Mouse (Mus musculus) urinary bladder, adult 18-20 months (tissue): ENCODE data around the gene Dnlz.

Source experiments
- DNase-seq, 2 experiments: peaks; one replicate each; pipeline ENCODE4 v3.0.0; 2022; ENCODE audit warnings: low spot score in 2 of 2, mixed read lengths in 2 of 2

Gene Dnlz

DNA sequence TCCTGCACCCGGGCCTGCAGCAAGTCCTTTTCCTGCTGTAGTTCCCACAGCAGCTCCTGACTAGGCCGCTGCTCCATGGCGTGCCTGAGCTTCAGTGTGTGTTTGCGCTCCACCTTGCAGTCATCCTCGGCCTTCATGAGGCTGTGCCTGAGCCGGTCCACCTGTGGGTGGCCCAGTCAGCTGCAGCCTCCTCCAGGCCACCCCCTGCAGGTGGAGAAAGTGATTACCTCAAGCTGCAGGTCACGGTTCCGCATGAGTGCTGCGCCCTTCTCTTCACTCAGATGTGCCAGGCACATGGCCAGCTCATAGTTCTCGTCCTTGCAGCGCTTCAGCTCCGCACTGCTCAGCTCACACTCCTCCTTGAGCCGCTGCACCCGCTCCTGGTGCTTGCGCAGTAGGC, 5.6 kb upstream of the Dnlz start:
- DNase-seq = no peak

DNA sequence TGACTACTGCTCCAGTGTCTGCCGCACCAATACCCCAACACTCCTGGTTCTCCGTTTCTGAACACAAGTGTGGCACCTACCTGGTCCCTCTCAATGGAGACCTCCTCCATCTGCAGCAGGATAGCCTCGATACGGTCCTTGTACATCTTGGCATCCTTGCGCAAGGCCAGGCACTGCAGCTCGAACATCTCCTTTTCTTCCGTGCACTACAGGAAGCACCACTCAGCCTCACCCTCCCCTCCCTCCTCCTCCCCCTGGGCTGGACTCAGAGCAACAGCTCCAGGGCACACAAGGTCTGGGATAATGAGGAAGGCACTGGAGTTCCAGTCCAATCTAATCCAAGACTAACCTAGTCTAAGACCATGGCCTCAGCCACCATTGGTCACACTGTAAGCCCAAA, 4.8 kb upstream of the Dnlz start:
- no peak for DNase-seq

DNA sequence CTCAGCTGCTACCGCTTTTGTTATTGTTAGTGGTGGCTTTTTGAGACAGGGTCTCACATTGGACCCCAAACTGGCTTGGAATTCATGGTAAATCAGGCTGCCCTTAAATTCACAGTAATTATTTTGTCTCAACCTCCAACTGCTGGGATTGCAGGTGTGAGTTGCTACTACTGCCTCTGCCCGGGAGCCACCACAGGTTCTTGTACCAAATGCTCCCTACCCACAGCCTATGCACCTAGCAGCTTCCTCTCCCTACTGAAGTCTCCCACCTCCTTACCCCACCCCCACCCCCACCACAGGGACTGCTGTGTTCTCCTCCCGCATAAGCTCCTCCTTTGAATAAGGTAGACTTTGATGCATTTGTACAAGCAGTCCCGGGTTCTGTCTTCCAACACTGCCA, 4.3 kb upstream of the Dnlz start:
- no peak for DNase-seq

- DNase-seq = no peak
Measured at GRCm38 (mm10) chr2:26354401-26354800, 2.5 kb upstream of the Dnlz start.

DNA sequence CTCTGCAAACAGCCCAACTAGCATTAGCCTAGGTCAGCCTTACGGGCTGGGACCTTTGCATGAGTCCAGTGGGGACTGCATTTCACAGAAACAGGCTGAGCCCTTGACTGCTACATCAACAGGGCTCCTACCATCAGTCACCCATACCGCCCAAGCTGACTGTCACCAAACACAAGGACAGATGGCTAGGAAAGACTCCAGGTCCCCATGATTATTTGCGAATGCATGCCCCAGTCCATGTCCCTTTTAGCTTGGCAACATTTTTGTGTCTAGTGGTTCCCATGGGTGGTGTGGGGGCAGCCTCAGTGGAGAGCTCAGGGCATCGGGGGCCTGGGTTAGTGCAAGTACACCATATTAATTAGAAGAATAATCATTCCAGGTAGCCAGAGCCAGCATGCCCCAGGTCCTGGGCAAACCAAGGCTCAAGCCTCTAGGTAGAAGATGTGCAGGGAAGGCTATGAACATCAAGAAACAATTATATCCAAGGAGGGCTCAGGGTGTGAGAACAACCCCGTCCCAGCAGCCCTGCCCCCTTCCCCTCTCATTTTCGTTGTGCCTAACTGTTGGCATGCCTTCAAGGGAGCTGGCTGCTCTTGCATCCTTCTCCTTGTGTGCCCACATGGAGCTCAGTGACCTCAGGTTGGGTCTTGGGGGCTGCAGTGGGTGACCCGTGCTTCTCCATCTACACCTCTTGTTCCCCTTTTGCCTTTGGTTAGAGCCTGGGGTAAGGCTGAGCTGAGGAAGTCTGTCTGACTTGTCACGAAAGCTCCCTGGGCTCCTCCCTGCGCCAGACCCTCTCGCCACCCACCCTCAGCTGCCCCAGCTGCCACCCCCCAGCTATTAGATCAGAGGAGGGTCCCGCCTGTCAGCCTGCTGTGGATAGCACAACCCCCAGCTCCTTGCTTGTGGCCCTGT, 1.4 kb upstream of the Dnlz start:
- no peak for DNase-seq

GRCm38 (mm10) chr2:26352291-26352910, 491 bp upstream of the Dnlz start:
- DNase-seq = peak in 1 of 2 experiments; percentile 46

DNA sequence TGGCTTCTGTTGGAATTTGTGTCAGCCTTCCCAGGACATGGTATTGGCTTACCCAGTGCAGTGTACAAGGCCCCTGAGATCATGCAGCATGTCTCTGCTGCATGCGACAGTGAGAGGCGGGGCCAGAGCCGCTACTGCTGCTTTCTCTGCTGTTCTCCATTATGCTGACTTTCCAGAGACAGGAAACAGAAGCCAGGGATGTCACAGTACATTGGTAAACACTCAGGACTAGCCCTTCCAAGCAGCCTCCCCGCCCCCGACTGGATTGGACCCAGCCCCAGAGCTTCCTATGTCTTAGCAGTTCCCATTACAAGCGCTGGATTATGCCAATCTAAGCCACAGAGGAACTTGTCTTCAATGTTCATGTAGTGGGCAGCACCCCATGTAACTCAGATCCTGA, 3.7 kb downstream of the Dnlz start:
- DNase-seq = no peak

- no peak for DNase-seq
Measured at GRCm38 (mm10) chr2:26342609-26343490, 9.1 kb downstream of the Dnlz start.

GRCm38 (mm10) chr2:26342044-26342443, 9.9 kb downstream of the Dnlz start:
- peak in 1 of 2 experiments; percentile 41 for DNase-seq

DNA sequence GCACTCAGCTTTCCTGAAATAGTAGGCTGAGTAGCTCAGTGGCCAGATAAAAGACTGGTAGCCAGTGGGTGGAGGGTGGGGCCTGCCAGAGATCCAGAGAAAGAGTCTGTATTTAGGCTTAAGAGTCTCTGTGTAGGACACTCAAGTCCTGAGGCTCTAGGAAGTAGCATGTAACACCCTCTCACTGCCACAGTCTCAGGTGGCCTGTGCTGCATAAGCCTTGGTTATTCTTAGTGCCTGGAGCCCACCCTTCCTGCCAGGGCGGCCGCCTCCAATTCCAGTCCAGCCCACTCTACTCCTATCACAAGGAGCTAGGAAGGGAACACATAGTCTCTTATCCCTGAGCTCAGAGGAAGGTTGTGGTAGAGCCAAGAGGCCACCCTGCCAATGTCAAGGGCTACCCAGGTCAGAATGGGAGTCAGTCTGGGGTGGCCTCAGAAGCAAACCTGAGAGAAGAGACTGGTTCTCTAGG, 10.4 kb downstream of the Dnlz start:
- no peak for DNase-seq

- no peak for DNase-seq
Measured at GRCm38 (mm10) chr2:26339204-26339551, 12.7 kb downstream of the Dnlz start.

GRCm38 (mm10) chr2:26338302-26339203, 13.4 kb downstream of the Dnlz start:
- DNase-seq = no peak

- no peak for DNase-seq
Measured at GRCm38 (mm10) chr2:26330702-26331101, 21.2 kb downstream of the Dnlz start.

- no peak for DNase-seq
Measured at GRCm38 (mm10) chr2:26330056-26330468, 21.8 kb downstream of the Dnlz start.

GRCm38 (mm10) chr2:26329402-26329801, 22.5 kb downstream of the Dnlz start:
- DNase-seq = no peak

DNA sequence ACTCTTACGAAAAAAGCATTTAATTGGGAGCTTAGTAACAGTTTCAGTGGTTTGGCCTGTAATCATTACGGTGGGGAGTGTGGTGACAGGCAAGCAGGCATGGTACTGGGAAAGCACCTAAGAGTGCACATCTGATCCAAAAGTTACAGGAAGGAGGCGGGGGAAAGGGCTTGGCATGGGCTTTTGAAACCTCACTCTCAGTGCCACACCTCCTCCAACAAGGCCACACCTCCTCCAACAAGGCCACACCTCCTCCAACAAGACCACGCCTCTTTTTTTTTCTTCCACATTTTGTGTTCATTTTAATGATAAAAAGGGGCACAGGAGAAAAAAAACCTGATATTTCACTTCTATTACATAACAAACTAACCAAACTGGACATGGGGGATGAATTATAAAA, 24.1 kb downstream of the Dnlz start:
- no peak for DNase-seq

GRCm38 (mm10) chr2:26325386-26326181, 26.3 kb downstream of the Dnlz start:
- no peak for DNase-seq

GRCm38 (mm10) chr2:26324917-26325316, 27.0 kb downstream of the Dnlz start:
- DNase-seq = no peak

DNA sequence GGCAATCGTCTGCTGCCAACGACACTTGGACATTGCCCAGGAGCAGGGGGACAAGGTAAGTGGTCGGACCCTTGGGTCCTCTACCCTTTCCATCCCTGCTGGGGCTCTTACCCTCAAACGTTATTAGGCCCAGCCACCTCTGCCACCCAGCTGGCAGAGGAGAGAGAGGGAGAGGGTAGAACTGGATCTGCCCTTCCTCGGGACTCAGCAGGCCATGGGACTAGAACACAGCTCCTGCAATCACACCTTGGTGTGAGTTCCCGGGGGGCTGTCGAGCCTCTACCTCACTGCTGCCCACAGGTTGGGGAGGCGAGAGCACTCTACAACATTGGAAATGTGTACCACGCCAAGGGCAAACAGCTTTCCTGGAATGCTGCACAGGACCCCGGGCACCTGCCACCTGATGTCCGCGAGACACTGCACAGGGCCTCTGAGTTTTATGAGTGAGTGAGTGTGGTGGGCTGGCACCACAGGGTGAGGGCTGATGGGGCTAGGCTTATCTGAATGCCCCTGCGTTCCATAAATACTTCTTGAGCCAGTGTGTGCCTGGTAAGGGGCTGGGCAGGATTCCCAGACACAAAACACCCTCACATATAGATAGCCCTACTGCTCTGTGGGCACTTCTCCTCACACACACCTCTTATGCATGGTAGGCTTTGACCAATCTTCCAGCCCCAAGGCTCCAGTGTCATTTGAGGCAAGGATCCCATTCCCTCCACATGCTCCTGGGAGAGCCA, 28.2 kb downstream of the Dnlz start:
- no peak for DNase-seq
